Mouse (Mus musculus) left cerebral cortex, adult 18-20 months (tissue): ENCODE data around the gene Olfr898. TPM values are rescaled to one million over a fixed set of nuclear protein-coding genes. Genes with fewer than 3 reads are reported as not detected.

Experiments
- DNase-seq, 2 experiments: peaks; one replicate each; pipeline ENCODE4 v3.0.0; 2021 to 2022; ENCODE audit warnings: low spot score in 2 of 2, mixed read lengths in 1 of 2
- long read RNA-seq, 2 experiments: library from polyadenylated mRNA; stranded (forward); transcript quantifications; one replicate each; pipeline ENCODE4 v2.0.0; 2021
- total RNA-seq, 2 experiments: library from RNA; stranded (reverse); gene quantifications; 2 replicates each; pipeline ENCODE4 v1.2.3; 2021

Olfr898 gene
- total RNA-seq = not detected
- long read RNA-seq, experiment 1 = 0 reads
- long read RNA-seq, experiment 2 = 0 reads

GRCm38 (mm10) chr9:38348111-38348510 is at the start of gene Olfr898:
Gene Olfr898 (plus strand): TSS chr9:38348411.
- no peak for DNase-seq

DNA sequence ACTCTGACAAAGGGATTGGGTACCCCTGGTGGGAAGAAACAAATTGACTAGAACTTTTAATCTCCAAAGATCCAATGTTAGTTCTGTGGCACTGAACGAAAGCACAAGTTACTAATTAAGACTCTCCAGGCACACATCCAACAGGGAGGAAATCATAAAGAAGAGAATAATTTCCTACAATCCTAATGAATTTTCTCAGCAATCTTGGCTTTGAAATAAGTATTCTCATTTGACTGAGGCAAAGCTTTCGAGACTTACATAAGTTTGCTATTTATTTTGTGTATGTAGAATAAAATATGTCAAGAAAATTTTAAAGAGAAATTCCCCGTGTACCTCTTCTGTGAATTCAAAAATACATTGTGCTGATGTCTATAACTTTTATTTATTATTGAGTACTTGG is 19.5 kb upstream of the Olfr898 start, which contains the start of gene Olfr25:
TSS of gene Olfr25 (plus strand) at position 301 of the 400 bp plus-strand sequence.
- DNase-seq = no peak

GRCm38 (mm10) chr9:38366596-38366995 is 18.4 kb downstream of the Olfr898 start, which contains the start of gene Olfr250:
Gene Olfr250 (plus strand): TSS chr9:38366896.
- DNase-seq = no peak

- DNase-seq = no peak
Observed at GRCm38 (mm10) chr9:38376786-38377185, 28.6 kb downstream of the Olfr898 start, which contains the start of gene Olfr251. Gene Olfr251 (plus strand): TSS chr9:38377086.

GRCm38 (mm10) chr9:38401398-38401797 is 53.2 kb downstream of the Olfr898 start, which contains the start of gene Olfr147:
Gene Olfr147 (plus strand): TSS chr9:38401698.
- DNase-seq = no peak

Other genes with a start within 250 kb of the Olfr898 start
- not detected for gene Olfr888, start 240.3 kb upstream of the Olfr898 start, total RNA-seq
- not detected for gene Olfr889, start 233.2 kb upstream of the Olfr898 start, total RNA-seq
- not detected for gene Olfr890, start 205.9 kb upstream of the Olfr898 start, total RNA-seq
- not detected for gene Olfr891, start 167.6 kb upstream of the Olfr898 start, total RNA-seq
- not detected for gene Olfr893, start 140.0 kb upstream of the Olfr898 start, total RNA-seq
- gene Olfr894, start 130.4 kb upstream of the Olfr898 start, total RNA-seq = not detected
- gene Olfr143, start 95.6 kb upstream of the Olfr898 start, total RNA-seq = not detected
- gene Olfr895, start 80.6 kb upstream of the Olfr898 start, total RNA-seq = not detected
- not detected for gene Olfr896-ps1, start 57.3 kb upstream of the Olfr898 start, total RNA-seq
- gene Olfr25, start 19.4 kb upstream of the Olfr898 start, total RNA-seq = not detected
- not detected for gene Olfr250, start 18.5 kb downstream of the Olfr898 start, total RNA-seq
- not detected for gene Olfr251, start 28.7 kb downstream of the Olfr898 start, total RNA-seq
- not detected for gene Olfr147, start 53.3 kb downstream of the Olfr898 start, total RNA-seq
- gene Olfr901, start 81.0 kb downstream of the Olfr898 start, total RNA-seq = not detected
- not detected for gene Olfr902, start 99.2 kb downstream of the Olfr898 start, total RNA-seq
- gene Olfr904, start 114.7 kb downstream of the Olfr898 start, total RNA-seq = not detected
- under 1 TPM in 1 of 2 experiments, not detected in 1; 0.07 TPM for gene Olfr905, start 122.7 kb downstream of the Olfr898 start, total RNA-seq
- gene Olfr906, start 138.7 kb downstream of the Olfr898 start, total RNA-seq = not detected
- not detected for gene Olfr907, start 147.4 kb downstream of the Olfr898 start, total RNA-seq
- not detected for gene Olfr911-ps1, start 173.2 kb downstream of the Olfr898 start, total RNA-seq
- gene Olfr910, start 189.4 kb downstream of the Olfr898 start, total RNA-seq = not detected
- not detected for gene Olfr912, start 231.8 kb downstream of the Olfr898 start, total RNA-seq
- not detected for gene Olfr913, start 244.3 kb downstream of the Olfr898 start, total RNA-seq